Mouse (Mus musculus): ENCODE data around the gene Slc1a6. TPM values are rescaled to one million over a fixed set of nuclear protein-coding genes. Genes with fewer than 3 reads are reported as not detected.
"Not testable (repeated sequence)": the region's sequence is repeated elsewhere in the genome, so short reads cannot be mapped to it uniquely, and the experiment has no call there.

The Slc1a6 gene
- not detected for polyA plus RNA-seq (2017; shearing (Covaris generic))

DNA sequence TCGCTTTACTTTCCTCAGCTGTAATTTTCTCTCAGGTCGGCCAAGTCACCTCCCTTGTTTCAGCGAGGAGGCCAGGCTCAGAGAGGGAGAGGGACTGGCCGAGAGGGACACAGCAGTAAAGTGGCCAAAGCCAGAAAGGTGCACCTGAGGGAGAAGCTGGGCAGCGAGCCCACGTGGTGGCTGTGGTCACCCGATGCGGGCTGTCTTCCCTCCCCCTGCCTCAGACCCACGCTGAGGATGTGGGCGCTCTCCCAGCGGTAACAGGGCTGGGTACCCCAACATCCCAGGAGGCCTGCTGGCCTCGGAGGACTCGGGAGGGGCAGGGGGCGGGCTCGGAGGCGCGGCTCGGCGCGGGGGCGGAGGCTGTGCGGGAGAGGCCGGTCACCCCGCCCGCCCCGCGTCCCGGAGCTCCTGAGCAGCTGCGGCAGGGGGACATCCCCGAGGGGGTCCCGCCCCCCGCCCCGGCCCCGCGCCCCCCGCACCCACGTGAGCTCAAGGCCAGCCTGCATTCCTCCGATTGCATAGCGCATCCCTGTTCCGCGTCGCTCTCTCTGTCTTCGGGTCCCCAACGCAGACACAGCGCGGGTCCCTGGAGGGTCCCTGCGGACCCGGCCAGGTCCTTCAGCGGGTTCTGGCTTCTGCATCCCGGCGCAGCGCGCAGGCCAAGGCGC lies at the start of gene Slc1a6:
TSS of gene Slc1a6 (plus strand) at position 516 of the 671 bp plus-strand sequence.
- ATAC-seq = no peak

GRCm38 (mm10) chr10:78739821-78740220 lies 40.5 kb upstream of the Slc1a6 start:
- no peak for ATAC-seq

- no peak for ATAC-seq
Measured at GRCm38 (mm10) chr10:78743721-78744120, 36.6 kb upstream of the Slc1a6 start.

GRCm38 (mm10) chr10:78745453-78746232 lies 34.7 kb upstream of the Slc1a6 start:
- no peak for ATAC-seq

DNA sequence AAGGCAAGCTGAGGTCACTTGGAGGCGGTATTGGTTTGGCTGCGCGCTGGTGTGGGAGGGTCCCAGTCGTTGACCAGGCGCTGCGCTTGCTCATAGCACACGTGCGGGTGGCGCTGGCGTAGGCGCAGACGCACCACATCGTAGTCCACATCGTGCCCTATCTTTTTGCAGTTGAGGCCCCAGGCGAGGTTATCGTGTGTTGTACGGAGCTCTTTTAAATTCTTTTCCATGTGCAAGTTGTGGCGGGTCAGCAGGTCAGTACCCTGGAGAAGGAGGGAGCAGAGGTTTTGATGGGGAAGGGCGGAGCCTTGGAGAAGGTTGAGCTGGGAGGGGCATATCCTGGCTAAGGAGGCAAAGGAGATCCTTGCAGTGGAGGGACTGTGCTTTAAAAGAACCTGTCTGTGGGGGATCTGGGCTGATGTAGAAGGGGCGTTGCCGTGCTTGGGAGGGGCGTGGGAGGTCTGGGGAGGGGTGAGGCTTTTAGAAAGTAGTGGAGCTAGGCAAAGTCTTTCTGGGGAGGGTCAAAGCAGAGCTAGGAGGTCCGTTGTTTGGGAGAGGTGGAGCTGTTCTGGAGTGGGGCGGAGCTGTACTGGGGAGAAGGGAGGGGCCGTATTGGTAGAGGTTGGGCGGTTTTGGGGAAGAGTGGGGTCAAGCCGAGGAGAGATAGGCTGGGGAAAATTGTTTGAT lies 33.1 kb upstream of the Slc1a6 start:
- no peak for ATAC-seq

DNA sequence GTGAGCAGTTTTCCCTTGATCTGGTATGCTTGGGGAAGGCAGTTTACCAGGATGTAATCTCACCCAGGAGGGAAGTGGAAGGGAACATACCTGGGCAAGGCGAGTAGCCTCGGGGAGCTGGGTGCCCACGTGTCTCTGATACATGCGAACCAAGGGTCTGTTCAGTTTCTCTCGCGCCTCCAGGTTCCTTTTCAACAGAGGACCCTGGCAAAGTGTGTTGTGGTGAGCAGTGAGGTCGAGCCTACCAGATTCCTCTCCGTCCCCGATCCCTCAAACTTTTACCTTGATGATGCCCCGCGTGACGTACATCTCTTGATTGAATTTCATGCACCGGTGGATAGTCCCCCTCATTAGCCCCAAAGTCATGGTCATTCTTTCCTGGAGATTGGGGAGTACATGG lies 32.1 kb upstream of the Slc1a6 start:
- no peak for ATAC-seq

- no peak for ATAC-seq
Measured at GRCm38 (mm10) chr10:78748946-78749345, 31.4 kb upstream of the Slc1a6 start.

- ATAC-seq = no peak
Measured at GRCm38 (mm10) chr10:78752452-78753191, 27.7 kb upstream of the Slc1a6 start, which contains the start of gene Ccdc105. TSS of gene Ccdc105 (minus strand) at chr10:78753065.

DNA sequence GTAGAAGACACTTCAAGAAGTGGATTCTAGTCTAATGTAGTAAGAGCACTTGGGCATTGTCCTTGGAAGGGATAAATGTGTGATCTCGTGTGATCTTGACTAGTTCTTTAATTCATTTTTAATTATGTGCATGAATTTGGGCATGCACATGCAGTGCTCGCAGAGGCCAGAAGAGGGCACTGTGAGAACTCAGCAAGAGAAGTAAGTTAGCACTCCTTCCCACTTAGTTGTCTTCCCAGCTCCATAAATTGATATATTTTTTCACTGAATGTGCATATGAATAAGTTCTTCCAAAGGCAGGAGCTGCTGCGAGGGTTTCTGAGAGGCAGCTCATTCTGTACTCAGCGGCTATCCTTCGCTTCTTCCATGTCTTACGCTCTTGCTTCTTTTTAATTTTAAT lies 24.3 kb upstream of the Slc1a6 start:
- ATAC-seq = no peak

- no peak for ATAC-seq
Measured at GRCm38 (mm10) chr10:78765570-78765969, 14.7 kb upstream of the Slc1a6 start.

GRCm38 (mm10) chr10:78775830-78776229 lies 4.5 kb upstream of the Slc1a6 start:
- no peak for ATAC-seq

DNA sequence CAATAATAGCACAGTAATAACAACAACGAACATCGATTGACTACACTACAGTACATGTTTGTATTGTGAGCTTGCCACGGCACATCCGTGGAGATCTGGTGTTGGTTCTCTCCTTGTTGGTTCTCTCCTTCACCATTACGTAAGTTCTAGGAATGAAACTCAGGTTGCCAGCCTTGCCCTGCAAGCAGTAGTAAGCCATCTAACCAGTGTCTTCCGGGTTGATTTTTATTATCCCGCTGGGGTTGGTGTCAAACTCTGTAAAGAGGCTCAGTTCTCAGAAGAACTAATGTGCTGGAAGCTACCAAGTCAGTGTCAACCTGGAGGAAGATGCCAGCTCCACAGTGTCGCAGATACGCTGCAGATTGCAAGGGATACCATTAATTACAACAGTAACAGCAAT lies 769 bp upstream of the Slc1a6 start:
- ATAC-seq = no peak

- no peak for ATAC-seq
Measured at GRCm38 (mm10) chr10:78787566-78788087, 7.3 kb downstream of the Slc1a6 start.

DNA sequence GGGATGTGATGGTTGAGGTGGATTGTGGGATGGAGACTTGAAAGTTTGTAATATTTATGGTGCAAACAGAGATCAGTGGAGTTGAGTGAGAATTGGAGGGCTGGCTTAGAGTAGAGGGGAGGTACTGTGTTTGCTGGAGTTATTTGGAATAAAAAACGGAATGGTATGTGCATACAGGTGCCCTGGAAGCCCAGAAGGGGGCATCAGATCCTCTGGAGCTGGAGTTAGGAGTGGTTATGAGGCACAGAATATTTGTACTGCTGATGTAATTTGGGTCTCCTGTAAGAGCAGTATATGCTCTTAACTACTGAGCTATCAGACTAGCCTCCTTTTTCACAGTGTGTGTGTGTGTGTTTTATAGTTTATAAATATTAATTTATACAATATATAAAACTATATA lies 10.3 kb downstream of the Slc1a6 start:
- ATAC-seq = no peak

DNA sequence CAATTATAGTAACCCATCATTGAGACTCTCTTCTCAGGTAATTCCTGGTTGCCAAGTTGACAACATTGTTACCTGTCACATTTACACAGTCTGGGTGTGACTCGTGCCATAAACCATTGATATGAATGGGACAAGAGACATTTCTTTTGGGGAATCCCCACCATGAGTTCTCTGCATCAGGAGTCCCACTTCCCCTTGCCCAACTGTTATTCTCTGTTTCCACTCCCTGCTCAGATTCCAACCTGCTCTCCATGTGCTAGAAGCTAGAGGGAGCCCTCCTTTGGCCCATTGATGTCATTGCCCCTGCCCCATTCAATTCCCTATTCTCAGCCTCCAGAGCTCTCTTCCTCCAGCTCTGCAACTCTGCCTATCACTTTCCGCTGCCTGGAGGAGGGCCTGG lies 21.2 kb downstream of the Slc1a6 start:
- no peak for ATAC-seq

- ATAC-seq = no peak
Measured at GRCm38 (mm10) chr10:78812358-78813060, 32.2 kb downstream of the Slc1a6 start.

- ATAC-seq = not testable (repeated sequence)
Measured at GRCm38 (mm10) chr10:78840456-78840855, 60.2 kb downstream of the Slc1a6 start.

DNA sequence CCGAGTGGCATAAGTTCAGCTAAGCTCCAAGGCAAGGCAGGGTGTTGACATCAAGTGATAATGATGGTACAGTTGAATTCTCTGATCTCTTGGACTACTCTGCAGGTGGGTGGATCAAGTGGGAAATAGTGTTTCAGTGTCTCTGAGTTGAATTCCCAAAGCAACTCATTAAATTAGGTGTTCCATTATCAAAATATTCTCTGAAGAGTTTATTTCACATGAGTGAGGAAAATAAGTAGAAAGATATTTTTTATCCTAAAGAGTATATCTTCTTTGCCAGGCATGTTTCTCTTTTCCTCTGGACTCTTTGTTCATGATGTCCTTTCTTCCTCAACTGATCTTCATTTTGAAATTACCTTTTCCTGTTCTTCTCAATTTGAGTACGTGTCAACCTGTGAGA lies 71.8 kb downstream of the Slc1a6 start, which contains the start of gene Olfr1356:
TSS of gene Olfr1356 (minus strand) at position 101 of the 400 bp plus-strand sequence.
- ATAC-seq = no peak

All from activated CD4-positive, CD25-positive, alpha-beta regulatory T cell, adult 4 months (primary cell).